Mouse (Mus musculus) A20 (cell line): ENCODE data around the gene Riox2.

Experiments
- DNase-seq: peaks from one replicate; pipeline ENCODE4 v3.0.0-alpha.2; 2011; ENCODE audit warnings: low read depth, low spot score

Riox2 gene

DNA sequence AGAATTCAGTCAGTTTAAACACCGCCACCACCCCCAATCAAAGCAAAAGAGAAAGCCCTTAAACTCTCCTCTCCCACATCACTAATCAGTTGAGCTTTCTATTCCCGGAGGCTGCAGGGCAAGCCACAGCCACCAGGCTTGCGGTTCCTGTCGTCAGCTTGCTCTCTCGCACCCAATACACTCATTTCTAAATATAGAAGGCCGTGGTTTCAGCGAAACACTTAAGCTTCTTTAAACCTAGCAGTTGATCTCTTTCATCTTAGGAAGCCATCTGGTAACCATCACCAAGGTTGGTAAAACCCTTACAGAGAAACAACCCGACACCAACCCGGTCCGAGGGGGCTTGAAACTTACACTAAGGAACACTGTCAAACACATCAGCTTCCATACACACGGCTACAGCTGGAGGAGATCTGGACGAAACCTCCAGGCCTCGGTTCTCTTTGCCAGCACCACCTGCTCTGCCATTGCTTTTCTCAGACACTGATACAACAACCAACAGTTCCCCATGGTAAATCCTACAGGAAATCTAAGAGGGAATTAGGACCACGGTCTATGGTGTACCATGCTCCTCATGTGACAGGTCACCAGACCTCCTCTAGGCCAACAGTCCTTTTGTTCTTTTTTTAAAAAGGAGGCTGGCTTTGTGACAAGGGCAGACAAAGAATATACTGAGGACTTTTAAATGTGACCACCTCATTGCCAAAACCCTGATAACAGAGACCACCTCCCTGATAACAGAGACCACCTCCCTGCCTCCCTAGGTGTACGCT lies 46.1 kb downstream of the Riox2 start:
- DNase-seq, result peak; percentile 81

DNA sequence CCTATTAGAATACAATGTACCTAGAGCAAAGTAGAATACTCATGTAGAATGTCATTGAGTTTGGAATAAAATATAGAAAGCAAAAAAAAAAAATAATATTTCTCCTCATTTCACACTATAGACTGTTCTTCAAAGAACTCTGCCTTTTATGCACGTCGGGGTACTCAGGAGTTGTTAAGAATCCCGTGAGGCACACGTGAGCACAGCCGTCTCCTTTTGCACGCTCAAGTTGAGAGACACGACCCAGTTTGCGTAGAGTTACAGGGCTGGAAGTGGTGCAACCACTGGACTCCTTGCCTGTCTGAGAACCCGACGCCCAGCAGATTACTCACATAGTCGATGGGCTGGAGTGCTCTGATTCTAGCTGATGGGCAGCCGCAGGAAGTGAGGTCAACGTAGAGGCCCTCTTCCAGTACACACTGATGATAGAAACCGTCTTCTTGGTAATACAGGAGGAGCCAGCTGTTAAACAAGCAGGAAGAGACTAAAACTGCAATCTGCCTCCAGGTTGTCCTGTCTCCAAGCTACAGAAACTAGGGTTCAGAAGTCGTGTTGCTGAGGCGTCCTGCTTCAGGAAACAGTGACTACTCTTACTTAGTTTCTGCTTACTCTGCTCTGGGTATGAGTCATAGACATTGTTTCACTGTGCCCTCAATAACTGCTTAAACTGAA lies 50.3 kb downstream of the Riox2 start:
- peak; percentile 72 for DNase-seq

DNA sequence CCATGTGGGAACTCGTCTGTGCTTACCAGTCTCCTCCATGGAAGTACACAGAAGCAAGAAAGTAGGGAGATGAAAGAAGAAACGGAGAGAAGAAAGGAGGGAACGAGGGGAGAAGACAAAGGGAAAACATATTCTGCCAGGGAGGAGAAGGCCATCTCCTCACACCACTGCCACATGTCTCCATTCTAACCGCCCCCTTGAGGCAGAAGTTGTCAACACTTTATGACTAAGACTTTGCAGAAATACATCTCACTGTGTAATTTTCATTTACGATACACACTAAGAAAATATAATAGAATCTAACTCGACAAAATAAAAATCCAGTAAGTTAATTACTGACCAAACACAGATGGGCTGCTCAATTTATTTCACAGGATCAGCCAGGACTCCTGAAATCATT lies 55.4 kb downstream of the Riox2 start:
- no peak for DNase-seq

DNA sequence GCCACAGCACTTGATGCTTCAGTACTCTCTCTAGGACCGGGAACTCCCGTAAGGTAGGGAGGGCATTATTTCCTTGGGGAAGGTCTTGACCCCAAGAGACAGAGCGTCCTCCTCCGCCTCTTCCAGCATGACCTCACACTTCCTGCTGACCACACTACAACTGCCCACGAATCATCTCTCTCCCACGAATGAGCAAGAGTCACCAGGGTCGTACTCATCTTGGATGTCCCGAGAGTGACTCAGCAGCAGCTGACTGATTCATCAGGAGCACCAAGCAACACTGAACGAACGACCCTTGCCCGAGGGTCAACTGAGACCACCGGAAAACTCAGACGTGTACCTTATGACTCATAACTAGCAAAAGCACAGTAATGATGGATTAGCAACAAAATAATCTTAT lies 58.0 kb downstream of the Riox2 start:
- DNase-seq, result no peak

DNA sequence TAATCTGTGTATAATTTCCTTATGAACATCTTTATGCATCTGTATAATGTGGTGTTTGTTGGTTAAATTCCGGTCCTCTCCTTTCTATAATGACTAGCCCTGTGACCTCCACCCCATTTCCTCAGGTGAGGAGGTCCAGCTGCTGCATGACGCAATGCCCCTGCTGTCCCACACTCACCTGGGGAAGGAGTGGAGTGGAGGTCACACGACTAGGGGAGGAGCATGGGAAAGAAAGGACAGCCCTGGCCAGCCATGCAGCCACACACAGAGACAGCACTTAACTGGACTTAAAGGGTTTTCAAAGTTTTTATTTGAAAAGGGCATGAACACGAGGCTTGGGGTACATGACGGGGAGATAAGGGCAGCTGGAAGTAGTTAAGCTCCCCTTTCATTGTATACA lies 59.7 kb downstream of the Riox2 start:
- no peak for DNase-seq

DNA sequence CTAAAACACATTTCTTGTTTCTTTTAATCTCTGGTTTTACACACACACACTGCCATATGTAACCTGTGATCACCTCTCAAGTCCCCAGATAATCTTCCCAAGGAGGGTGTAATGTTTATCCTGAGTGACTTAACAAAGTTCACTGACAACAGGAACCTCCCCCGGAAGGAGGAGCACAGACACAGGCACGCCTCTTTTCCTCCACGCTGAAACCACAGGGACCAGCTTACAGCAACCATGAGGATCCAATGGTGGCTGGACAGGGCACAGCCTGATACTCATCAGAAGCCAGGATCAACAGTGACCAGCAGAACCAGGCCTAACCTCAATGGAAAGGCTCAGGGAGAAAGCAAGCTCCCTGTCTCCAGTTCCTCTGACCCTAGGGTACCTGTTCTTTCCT lies 61.0 kb downstream of the Riox2 start:
- no peak for DNase-seq

DNA sequence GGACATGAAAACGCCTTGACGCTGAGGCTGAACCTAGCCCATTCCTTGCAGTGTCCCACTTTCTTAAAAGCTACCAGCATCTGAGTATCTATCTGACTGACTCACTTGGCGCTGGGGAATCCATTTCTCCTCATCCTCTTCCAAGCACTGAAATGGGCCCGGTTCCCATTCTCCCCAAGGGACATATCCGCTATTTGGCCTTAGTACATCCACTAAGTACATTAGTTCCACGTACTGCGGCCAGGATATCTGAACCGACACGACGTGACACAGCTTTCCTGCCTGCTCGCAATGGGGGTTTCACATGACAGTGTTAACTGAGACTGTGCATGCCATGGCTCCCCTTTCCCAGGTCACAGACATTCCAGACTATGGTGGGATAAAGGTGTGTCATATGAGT lies 62.8 kb downstream of the Riox2 start:
- no peak for DNase-seq

DNA sequence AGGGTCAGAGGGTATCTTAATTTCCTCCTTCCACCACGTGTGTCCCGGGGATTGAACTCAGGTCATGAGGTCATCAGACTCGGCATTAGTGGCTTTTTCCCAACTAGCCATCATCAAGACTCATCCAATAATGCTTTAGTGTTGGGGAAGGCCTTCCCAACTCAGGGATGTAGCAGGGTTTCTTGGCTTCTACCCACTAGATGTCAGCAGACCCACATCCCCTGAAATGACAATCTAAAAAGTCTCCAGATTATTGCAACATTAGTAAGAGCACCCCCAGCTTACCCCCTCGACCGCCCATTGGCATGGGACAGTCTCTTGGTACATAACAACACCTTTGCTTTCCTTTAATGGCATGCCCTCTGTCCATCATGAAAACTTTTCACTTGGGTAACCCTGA lies 64.1 kb downstream of the Riox2 start:
- DNase-seq, result no peak

DNA sequence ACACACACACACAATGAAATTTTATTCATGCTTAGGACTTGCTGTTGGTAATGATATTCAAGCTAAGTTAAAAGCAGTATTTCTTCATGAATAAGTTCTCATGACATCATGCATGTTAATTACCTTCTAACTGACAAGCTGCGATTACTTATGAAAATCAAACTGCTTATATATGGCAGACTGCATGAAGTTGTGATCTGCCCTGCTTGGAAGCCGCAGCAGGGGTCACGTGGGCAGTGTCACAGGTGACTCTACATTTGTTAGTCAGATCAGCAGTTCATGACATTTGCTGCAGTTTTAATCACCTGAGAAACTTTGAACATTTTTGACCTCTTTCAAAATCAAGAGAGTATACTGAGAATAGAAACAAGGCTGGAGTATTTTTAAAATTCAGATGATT lies 69.4 kb downstream of the Riox2 start:
- DNase-seq, result no peak

DNA sequence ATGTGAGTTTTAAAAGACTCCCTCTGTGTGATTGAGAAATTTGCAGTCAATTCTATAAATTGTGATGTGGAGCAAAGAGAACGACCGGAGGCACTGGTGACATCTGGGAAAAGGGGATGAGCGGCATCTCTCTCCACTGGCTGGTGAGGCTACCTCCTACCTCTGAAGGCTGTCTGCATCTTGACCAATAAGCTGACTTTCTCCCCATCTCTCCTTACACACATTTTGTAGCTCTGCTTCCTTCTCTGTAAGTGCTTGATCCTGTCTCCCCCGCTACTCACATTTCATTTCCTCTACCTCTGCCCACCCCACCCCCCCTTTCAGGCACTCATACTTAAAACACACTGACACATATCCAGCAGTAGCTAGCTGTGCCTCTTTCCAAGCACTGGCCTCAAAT lies 69.8 kb downstream of the Riox2 start:
- DNase-seq, result no peak
